Mouse (Mus musculus): ENCODE results near the gene Tarsl2.

Tarsl2 gene

GRCm38 (mm10) chr7:65644643-65645351 is at the start of gene Tarsl2:
Gene Tarsl2, plus strand, starts transcription at chr7:65644898.
- peak; percentile 99 for DNase-seq

GRCm38 (mm10) chr7:65606124-65606523 is 38.6 kb upstream of the Tarsl2 start:
- DNase-seq: no peak

GRCm38 (mm10) chr7:65607003-65607402 is 37.7 kb upstream of the Tarsl2 start:
- DNase-seq: no peak

- no peak for DNase-seq
Measured at GRCm38 (mm10) chr7:65610171-65610570, 34.5 kb upstream of the Tarsl2 start.

GRCm38 (mm10) chr7:65610673-65611072 is 34.0 kb upstream of the Tarsl2 start:
- no peak for DNase-seq

GRCm38 (mm10) chr7:65611298-65611697 is 33.4 kb upstream of the Tarsl2 start:
- no peak for DNase-seq

GRCm38 (mm10) chr7:65613723-65614122 is 31.0 kb upstream of the Tarsl2 start:
- no peak for DNase-seq

- DNase-seq: no peak
Measured at GRCm38 (mm10) chr7:65618751-65619150, 25.9 kb upstream of the Tarsl2 start.

- no peak for DNase-seq
Measured at GRCm38 (mm10) chr7:65620746-65621145, 24.0 kb upstream of the Tarsl2 start.

- DNase-seq: no peak
Measured at GRCm38 (mm10) chr7:65623330-65623729, 21.4 kb upstream of the Tarsl2 start.

GRCm38 (mm10) chr7:65625528-65625927 is 19.2 kb upstream of the Tarsl2 start:
- no peak for DNase-seq

- no peak for DNase-seq
Measured at GRCm38 (mm10) chr7:65629846-65630245, 14.9 kb upstream of the Tarsl2 start.

GRCm38 (mm10) chr7:65630661-65631060 is 14.0 kb upstream of the Tarsl2 start:
- no peak for DNase-seq

GRCm38 (mm10) chr7:65635831-65636230 is 8.9 kb upstream of the Tarsl2 start:
- DNase-seq: no peak

- DNase-seq: no peak
Measured at GRCm38 (mm10) chr7:65636356-65636880, 8.3 kb upstream of the Tarsl2 start.

- DNase-seq: no peak
Measured at GRCm38 (mm10) chr7:65638170-65638770, 6.4 kb upstream of the Tarsl2 start.

- DNase-seq: no peak
Measured at GRCm38 (mm10) chr7:65639821-65640382, 4.8 kb upstream of the Tarsl2 start.

- no peak for DNase-seq
Measured at GRCm38 (mm10) chr7:65640672-65641071, 4.0 kb upstream of the Tarsl2 start.

GRCm38 (mm10) chr7:65642371-65643304 is 2.1 kb upstream of the Tarsl2 start:
- no peak for DNase-seq

GRCm38 (mm10) chr7:65643861-65644421 is 757 bp upstream of the Tarsl2 start:
- DNase-seq: no peak

GRCm38 (mm10) chr7:65645996-65646395 is 1.3 kb downstream of the Tarsl2 start:
- DNase-seq: no peak

GRCm38 (mm10) chr7:65650662-65651061 is 6.0 kb downstream of the Tarsl2 start:
- DNase-seq: no peak
